Mouse (Mus musculus) ES-E14 (cell line): Measurements from ENCODE around the gene Cntn4. TPM values are rescaled to one million over a fixed set of nuclear protein-coding genes. Genes with fewer than 3 reads are reported as not detected.

Experiments
- DNase-seq: peaks from one replicate; pipeline ENCODE4 v3.0.0-alpha.2; 2013; ENCODE audit warnings: low read depth, low spot score
- H3K27ac ChIP-seq: 2 replicates; pipeline ENCODE4 v1.5.1; 2012; ENCODE audit warnings: low read depth, mild to moderate bottlenecking, low read length, moderate library complexity, mixed read lengths; ENCODE audit not compliant: poor library complexity, insufficient read depth, severe bottlenecking
- H3K36me3 ChIP-seq: 2 replicates; pipeline ENCODE4 v1.6.1; 2012; ENCODE audit warnings: mild to moderate bottlenecking, low read length, moderate library complexity, mixed read lengths; ENCODE audit not compliant: control insufficient read depth, poor library complexity, insufficient read depth, severe bottlenecking
- H3K4me1 ChIP-seq, 2 experiments: fragments of 150-350 bp in 1 of 2; sonication (generic) in 1 of 2; 2 replicates each; pipeline ENCODE4 v1.6.1; 2012; ENCODE audit warnings: low read length in 2 of 2, mild to moderate bottlenecking in 1 of 2, mixed read lengths in 1 of 2; ENCODE audit not compliant: control insufficient read depth in 2 of 2, insufficient read depth in 2 of 2, poor library complexity in 1 of 2
- H3K4me3 ChIP-seq, 2 experiments: fragments of 150-350 bp in 1 of 2; sonication (generic) in 1 of 2; 2 replicates each; pipeline ENCODE4 v1.5.1; 2012; ENCODE audit warnings: low read length in 2 of 2, low read depth in 1 of 2, mild to moderate bottlenecking in 1 of 2, mixed read lengths in 1 of 2; ENCODE audit not compliant: insufficient read depth in 1 of 2, poor library complexity in 1 of 2, severe bottlenecking in 1 of 2
- H3K9ac ChIP-seq: 2 replicates; pipeline ENCODE4 v1.6.1; 2012; ENCODE audit warnings: low read depth, mild to moderate bottlenecking, low read length, mixed read lengths; ENCODE audit not compliant: poor library complexity, insufficient read depth, severe bottlenecking
- H3K9me3 ChIP-seq: fragments of 150-350 bp; sonication (generic); 2 replicates; pipeline ENCODE4 v1.6.1; 2012; ENCODE audit warnings: low read depth, mild to moderate bottlenecking, low read length; ENCODE audit not compliant: control insufficient read depth, insufficient read depth
- CHD2 ChIP-seq: IDR thresholded peaks from 2 replicates; pipeline ENCODE4 v1.6.1; 2014; ENCODE audit warnings: mild to moderate bottlenecking, low read depth, low read length, inconsistent platforms
- HCFC1 ChIP-seq: IDR thresholded peaks from 2 replicates; pipeline ENCODE4 v1.6.1; 2012; ENCODE audit warnings: low read length, inconsistent platforms, borderline replicate concordance; ENCODE audit not compliant: insufficient read depth
- MAFK ChIP-seq: IDR thresholded peaks from 2 replicates; pipeline ENCODE4 v1.6.1; 2014; ENCODE audit warnings: mild to moderate bottlenecking, low read depth, low read length, inconsistent platforms; ENCODE audit not compliant: insufficient read depth
- ZC3H11A ChIP-seq: IDR thresholded peaks from 2 replicates; pipeline ENCODE4 v1.6.1; 2012; ENCODE audit warnings: low read depth, mild to moderate bottlenecking, inconsistent platforms, low read length, borderline replicate concordance
- ZNF384 ChIP-seq: IDR thresholded peaks from 2 replicates; pipeline ENCODE4 v1.6.1; 2012; ENCODE audit warnings: low read depth, low read length, inconsistent platforms
- in situ Hi-C, 2 experiments: fragments of 600-800 bp; cut with MboI; formaldehyde crosslinking; loops; one replicate each; pipeline ENCODE4 v1.15.1; 2025; ENCODE audit warnings: low sequenced_read_pairs in 2 of 2, inconsistent platforms in 1 of 2; ENCODE audit not compliant: unreplicated experiment in 2 of 2
- total RNA-seq: library from RNA; depleted of rRNA; stranded (reverse); fragments of 300-350 nt; gene quantifications from 2 replicates; pipeline ENCODE4 v1.2.3, GENCODE M21; 2012

Gene Cntn4
- total RNA-seq, 1 experiment: 0.80 TPM

GRCm38 (mm10) chr6:106458166-106458565, 780.7 kb downstream of the Cntn4 start:
- in situ Hi-C loops: no loop called here
- TF ChIP-seq HCFC1 (no peak), ZC3H11A (no peak), CHD2 (no peak), ZNF384 (no peak), MAFK (no peak)
- no peak for DNase-seq

GRCm38 (mm10) chr6:106462403-106462802, 784.9 kb downstream of the Cntn4 start:
- in situ Hi-C loops: loop anchor here in 1 of 2 experiments (10.0 kb wide), 1 partner anchor 102 kb away; no protein-coding TSS in a partner anchor
- Histone ChIP-seq H3K36me3 (no peaks in the 10 kb centered on the region), H3K4me3 (no peak overlapping the region), H3K4me1 (no peaks in the 10 kb centered on the region), H3K9me3 (no peaks in the 10 kb centered on the region), H3K9ac (no peak overlapping the region), H3K27ac (no peak overlapping the region)
- TF ChIP-seq MAFK: no peak
- TF ChIP-seq ZC3H11A: no peak
- no peak for TF ChIP-seq HCFC1
- TF ChIP-seq ZNF384: no peak
- TF ChIP-seq CHD2: no peak
- DNase-seq: no peak

More at GRCm38 (mm10) chr6:106458166-106458565, 780.7 kb downstream of the Cntn4 start:
- H3K36me3 ChIP-seq: no peaks in the 10 kb centered on the region
- H3K4me1 ChIP-seq: no peaks in the 10 kb centered on the region
- H3K9ac ChIP-seq: no peak overlapping the region
- H3K4me3 ChIP-seq: no peak overlapping the region
- H3K9me3 ChIP-seq: no peaks in the 10 kb centered on the region
- no peak overlapping the region for H3K27ac ChIP-seq

DNA sequence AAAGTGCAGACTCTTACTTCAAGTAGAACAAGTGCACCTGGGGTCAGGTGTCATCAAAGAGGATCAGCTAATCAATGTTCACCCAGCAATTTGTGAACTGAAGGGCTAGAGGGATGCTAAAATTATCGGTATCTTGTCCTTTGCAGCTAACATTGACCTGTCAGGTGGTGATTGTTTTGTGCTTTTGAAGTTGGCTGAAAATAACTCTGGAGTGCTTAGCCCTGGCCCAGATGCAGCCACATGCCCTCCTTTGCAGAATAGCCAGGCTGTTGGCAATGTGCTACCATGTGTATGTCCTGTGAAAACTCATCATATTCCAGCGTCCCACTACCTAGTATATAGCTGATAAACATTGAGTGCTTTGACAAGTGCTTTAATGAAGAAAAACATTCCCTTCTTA, 786.4 kb downstream of the Cntn4 start:
- DNase-seq: no peak
- H3K4me1 ChIP-seq: no peaks in the 10 kb centered on the region
- H3K9me3 ChIP-seq: no peaks in the 10 kb centered on the region
- H3K36me3 ChIP-seq: no peaks in the 10 kb centered on the region
- H3K27ac ChIP-seq: no peak overlapping the region
- no peak for TF ChIP-seq HCFC1
- TF ChIP-seq CHD2: no peak
- no peak for TF ChIP-seq MAFK
- H3K9ac ChIP-seq: no peak overlapping the region
- in situ Hi-C loops: loop anchor here in 1 of 2 experiments (10.0 kb wide), 1 partner anchor 101 kb away; no protein-coding TSS in a partner anchor
- H3K4me3 ChIP-seq: no peak overlapping the region

GRCm38 (mm10) chr6:106465766-106466165, 788.3 kb downstream of the Cntn4 start:
- Histone ChIP-seq H3K9ac (no peak overlapping the region), H3K9me3 (no peaks in the 10 kb centered on the region), H3K4me3 (no peak overlapping the region), H3K36me3 (no peaks in the 10 kb centered on the region), H3K27ac (no peak overlapping the region), H3K4me1 (no peaks in the 10 kb centered on the region)
- in situ Hi-C loops: loop anchor here in 1 of 2 experiments (10.0 kb wide), 1 partner anchor 99 kb away; no protein-coding TSS in a partner anchor
- no peak for TF ChIP-seq CHD2
- no peak for TF ChIP-seq HCFC1
- TF ChIP-seq ZC3H11A: no peak
- no peak for TF ChIP-seq MAFK
- no peak for TF ChIP-seq ZNF384
- no peak for DNase-seq
